Mouse (Mus musculus) megakaryocyte, embryonic 14.5 days (primary cell): ENCODE data around the gene Tgfbr3.

Experiments
- FLI1 ChIP-seq: IDR thresholded peaks from 2 replicates; pipeline ENCODE4 v1.6.1; 2012; ENCODE audit warnings: low read length, inconsistent platforms, mixed read lengths
- GATA1 ChIP-seq: IDR thresholded peaks from 3 replicates; pipeline ENCODE4 v1.6.1; 2012; ENCODE audit warnings: mixed read lengths, low read length, inconsistent platforms, borderline replicate concordance

- TF ChIP-seq FLI1 (no peak), GATA1 (no peak)
These were observed 89.2 kb downstream of the Tgfbr3 start for GRCm38 (mm10) chr5:107200221-107200635.
